Mouse (Mus musculus) gonadal fat pad, adult 2 months (tissue): ENCODE measurements around the gene Adk. TPM values are rescaled to one million over a fixed set of nuclear protein-coding genes. Genes with fewer than 3 reads are reported as not detected.

ENCODE experiments used
- DNase-seq: peaks from one replicate; pipeline ENCODE4 v3.0.0-alpha.2; 2012; ENCODE audit warnings: low read depth
- polyA plus RNA-seq: library from polyadenylated mRNA; depleted of rRNA; stranded (reverse); fragments of >200 nt; gene quantifications from 2 replicates; pipeline ENCODE4 v1.2.3, GENCODE M21; 2012

The Adk gene
- polyA plus RNA-seq, 1 experiment, result 85.3 TPM

GRCm38 (mm10) chr14:21344896-21345295 lies 292.5 kb downstream of the Adk start:
- DNase-seq, result no peak

GRCm38 (mm10) chr14:21348611-21349260 lies 296.4 kb downstream of the Adk start:
- no peak for DNase-seq

GRCm38 (mm10) chr14:21351646-21352045 lies 299.3 kb downstream of the Adk start:
- DNase-seq, result no peak

GRCm38 (mm10) chr14:21356286-21356685 lies 303.9 kb downstream of the Adk start:
- no peak for DNase-seq

GRCm38 (mm10) chr14:21359207-21359895 lies 307.0 kb downstream of the Adk start:
- no peak for DNase-seq

- DNase-seq, result peak; percentile 40
These were observed 307.6 kb downstream of the Adk start for GRCm38 (mm10) chr14:21359896-21360525.

GRCm38 (mm10) chr14:21367095-21367494 lies 314.7 kb downstream of the Adk start:
- no peak for DNase-seq

- no peak for DNase-seq
These were observed 316.2 kb downstream of the Adk start for GRCm38 (mm10) chr14:21368622-21369021.

- peak; percentile 63 for DNase-seq
These were observed 316.8 kb downstream of the Adk start for GRCm38 (mm10) chr14:21369127-21369526.

- no peak for DNase-seq
These were observed 319.6 kb downstream of the Adk start for GRCm38 (mm10) chr14:21371946-21372345.

GRCm38 (mm10) chr14:21372689-21373088 lies 320.3 kb downstream of the Adk start:
- DNase-seq, result no peak

- DNase-seq, result no peak
These were observed 331.5 kb downstream of the Adk start for GRCm38 (mm10) chr14:21383701-21384428.

GRCm38 (mm10) chr14:21399506-21399905 lies 347.1 kb downstream of the Adk start:
- DNase-seq, result no peak

GRCm38 (mm10) chr14:21402157-21402601 lies 349.8 kb downstream of the Adk start:
- no peak for DNase-seq

- no peak for DNase-seq
These were observed 350.4 kb downstream of the Adk start for GRCm38 (mm10) chr14:21402621-21403405.

- DNase-seq, result no peak
These were observed 354.6 kb downstream of the Adk start for GRCm38 (mm10) chr14:21406946-21407345.

- no peak for DNase-seq
These were observed 356.5 kb downstream of the Adk start for GRCm38 (mm10) chr14:21408846-21409245.

- no peak for DNase-seq
These were observed 358.5 kb downstream of the Adk start for GRCm38 (mm10) chr14:21410769-21411477.

GRCm38 (mm10) chr14:21411524-21411923 lies 359.1 kb downstream of the Adk start:
- no peak for DNase-seq

- no peak for DNase-seq
These were observed 366.0 kb downstream of the Adk start for GRCm38 (mm10) chr14:21418332-21418731.

- DNase-seq, result no peak
These were observed 375.0 kb downstream of the Adk start for GRCm38 (mm10) chr14:21427369-21427768.
